Mouse (Mus musculus) left cerebral cortex, adult 2 months (tissue): ENCODE results near the gene Efhd1. TPM values are rescaled to one million over a fixed set of nuclear protein-coding genes. Genes with fewer than 3 reads are reported as not detected.

ENCODE experiments used
- DNase-seq, 2 experiments: peaks; one replicate each; pipeline ENCODE4 v3.0.0; 2021 to 2022; ENCODE audit warnings: low spot score in 2 of 2, mixed read lengths in 1 of 2; ENCODE audit errors: extremely low spot score in 1 of 2
- H3K27ac ChIP-seq: fragments of 200-600 bp; 2 replicates; pipeline ENCODE4 v1.8.1; 2022
- H3K4me3 ChIP-seq: fragments of 200-600 bp; 2 replicates; pipeline ENCODE4 v1.8.1; 2022
- CTCF ChIP-seq: fragments of 200-600 bp; IDR thresholded peaks from 2 replicates; pipeline ENCODE4 v1.8.1; 2022; ENCODE audit warnings: antibody characterized with exemption, mild to moderate bottlenecking, moderate library complexity
- intact Hi-C: fragments of 180-260 bp; cut with DNase I; formaldehyde crosslinking; loops from one replicate; pipeline ENCODE4 v1.15.1; 2025
- total RNA-seq, 2 experiments: library from RNA; stranded (reverse); gene quantifications; 2 replicates each; pipeline ENCODE4 v1.2.3; 2021

Gene Efhd1
- total RNA-seq, 2 experiments from 2014 or later, result 10.0 to 11.0 TPM

DNA sequence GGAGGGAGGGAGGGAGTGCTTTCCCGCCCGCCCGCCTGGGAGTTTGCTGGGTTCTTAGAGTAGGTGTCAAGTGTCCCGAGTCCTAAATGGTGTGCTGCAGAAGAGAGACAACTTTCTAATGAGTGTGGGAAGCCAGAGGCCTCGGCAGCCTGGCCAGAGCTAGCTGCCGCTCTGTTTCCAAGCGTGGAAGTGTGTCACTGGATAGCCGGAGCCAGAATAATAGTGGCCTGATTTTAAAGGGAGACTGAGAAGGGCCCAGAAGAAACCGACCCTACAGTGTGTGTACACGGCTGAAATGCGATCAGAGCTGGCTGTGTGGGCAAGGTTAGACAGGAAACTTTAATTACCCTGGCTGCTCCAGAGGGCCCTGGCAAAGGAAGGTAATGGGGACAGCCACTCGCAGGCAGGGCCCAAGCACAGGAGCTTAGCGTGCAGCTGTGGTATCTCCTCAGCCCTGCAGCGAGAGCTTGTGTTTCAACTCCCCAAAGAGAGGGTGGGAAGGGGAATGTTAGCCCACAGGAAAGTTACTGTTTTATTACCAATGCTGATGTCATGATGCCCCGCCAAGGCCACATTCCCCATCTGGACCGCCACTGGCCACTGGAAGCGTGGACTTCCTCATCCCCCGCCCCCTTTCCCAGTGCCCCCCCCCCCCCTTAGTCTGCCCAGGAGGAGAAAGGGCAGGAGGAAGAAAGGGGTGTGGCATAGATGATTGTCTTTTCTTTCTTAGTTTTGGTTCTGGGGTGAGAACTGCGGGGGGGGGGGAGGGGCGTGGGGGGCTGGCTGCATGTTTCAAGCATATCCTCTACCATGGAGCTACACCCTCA is 6.7 kb downstream of the Efhd1 start:
- intact Hi-C loops, result no loop called here
- H3K27ac ChIP-seq, result no peak overlapping the region
- TF ChIP-seq CTCF, result no peak
- no peak for DNase-seq
- H3K4me3 ChIP-seq, result no peak overlapping the region

DNA sequence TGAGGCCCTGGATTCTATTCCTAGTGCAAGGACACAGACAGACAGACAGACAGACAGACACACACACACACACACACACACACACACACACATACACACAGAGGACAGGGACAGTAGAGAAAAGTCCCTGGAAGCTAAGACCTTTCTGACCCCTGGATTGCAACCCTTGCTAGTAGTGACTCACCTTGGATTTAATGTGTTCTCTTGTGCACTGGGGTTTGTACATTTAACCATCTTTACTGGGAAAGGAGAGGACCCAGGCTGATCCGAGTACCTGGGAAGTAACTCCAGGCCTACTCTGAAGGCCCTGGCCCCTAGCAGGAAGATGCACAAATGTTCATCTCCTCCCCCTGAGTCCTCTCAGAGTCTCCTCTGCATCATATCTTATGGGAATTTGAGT is 7.4 kb downstream of the Efhd1 start:
- intact Hi-C loops, result no loop called here
- Histone ChIP-seq H3K27ac (no peak overlapping the region), H3K4me3 (no peak overlapping the region)
- TF ChIP-seq CTCF, result no peak
- no peak for DNase-seq

DNA sequence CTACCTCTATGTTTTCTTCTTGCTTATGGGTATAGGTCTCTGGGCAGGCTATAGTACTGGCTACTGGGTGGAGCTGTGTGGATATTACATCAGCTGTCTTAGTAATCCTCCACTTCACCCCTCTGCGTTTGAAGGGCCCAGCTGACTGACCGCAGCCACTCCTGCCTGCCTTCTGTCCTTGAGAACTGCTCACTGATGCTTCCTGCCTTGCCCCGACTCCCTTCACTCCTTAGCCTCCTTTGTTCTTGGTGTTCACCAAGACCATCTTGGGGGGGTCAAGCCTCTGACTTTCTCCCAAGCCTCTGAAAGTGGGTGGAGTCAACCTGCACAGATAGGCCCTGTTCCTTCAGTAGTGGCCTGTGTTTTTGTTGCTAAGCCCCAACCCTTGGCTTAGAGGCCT is 8.3 kb downstream of the Efhd1 start:
- intact Hi-C loops, result no loop called here

DNA sequence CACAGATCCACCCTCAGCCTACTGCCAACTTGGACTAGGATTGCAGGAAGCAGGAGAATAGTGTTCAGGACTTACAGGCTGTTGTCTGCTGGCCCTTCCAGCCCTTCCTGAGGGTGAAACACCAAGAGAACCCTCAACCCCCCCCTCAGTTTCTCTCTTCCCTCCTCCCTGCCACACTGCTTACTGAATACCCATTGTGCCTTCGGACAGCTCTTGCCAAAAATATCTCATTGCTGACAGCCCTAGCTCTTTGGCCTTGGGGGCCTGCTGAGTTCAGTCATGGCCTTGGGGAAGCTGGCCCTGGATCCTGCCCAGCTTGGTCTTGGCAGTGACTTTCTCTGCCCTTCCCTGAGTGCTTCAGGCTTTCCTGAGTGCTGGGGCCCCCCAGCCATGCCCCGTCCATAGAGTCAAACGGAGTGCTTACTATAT is 9.4 kb downstream of the Efhd1 start:
- no peak for TF ChIP-seq CTCF
- no peak overlapping the region for H3K4me3 ChIP-seq
- intact Hi-C loops, result no loop called here
- no peak overlapping the region for H3K27ac ChIP-seq
- DNase-seq, result peak in 1 of 2 experiments; percentile 24

More for the DNA sequence above, 8.3 kb downstream of the Efhd1 start:
- no peak for TF ChIP-seq CTCF
- no peak for DNase-seq
- H3K4me3 ChIP-seq, result no peak overlapping the region
- no peak overlapping the region for H3K27ac ChIP-seq

DNA sequence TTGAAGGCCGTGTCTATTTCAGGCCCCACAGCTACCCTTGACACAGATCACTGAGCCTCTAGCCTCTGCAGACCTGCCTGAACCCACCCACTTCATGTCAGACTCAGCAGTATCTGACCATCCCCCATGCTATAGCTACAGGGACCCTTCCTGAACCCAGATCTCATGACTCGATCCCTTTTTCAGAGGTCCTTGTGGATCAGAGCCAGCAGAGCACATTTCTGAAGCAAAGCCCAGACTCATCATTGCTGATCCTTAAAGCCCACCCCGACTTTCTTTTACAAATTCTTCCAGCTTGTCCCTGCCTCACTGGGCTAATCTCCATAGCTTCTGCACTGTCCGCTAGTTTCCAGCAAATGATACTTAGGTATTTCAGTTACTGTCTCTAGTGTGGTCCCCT is 10.0 kb downstream of the Efhd1 start:
- intact Hi-C loops, result no loop called here

DNA sequence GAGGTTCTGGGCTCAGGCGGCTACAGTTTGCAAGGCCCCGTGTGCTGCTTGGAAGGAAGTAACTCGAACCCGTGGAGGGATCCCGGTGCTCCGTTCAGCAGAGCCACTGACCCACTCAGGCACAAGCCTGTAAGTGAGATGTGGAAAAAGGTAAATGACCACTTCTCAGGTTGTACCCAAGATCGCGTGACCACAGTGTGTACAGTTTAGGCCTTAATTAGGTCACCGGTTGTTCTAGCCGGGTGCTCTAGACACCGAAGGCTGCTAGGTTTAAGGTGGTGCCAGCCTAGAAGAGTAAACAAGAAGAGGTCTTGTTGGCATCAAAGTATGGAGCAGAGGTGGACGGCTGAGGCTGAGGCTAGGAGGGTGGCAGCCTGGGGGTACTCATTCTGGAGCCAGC is 11.0 kb downstream of the Efhd1 start:
- DNase-seq, result no peak
- Histone ChIP-seq H3K4me3 (no peak overlapping the region), H3K27ac (no peak overlapping the region)
- intact Hi-C loops, result no loop called here
- no peak for TF ChIP-seq CTCF

More for the DNA sequence above, 10.0 kb downstream of the Efhd1 start:
- DNase-seq, result no peak
- TF ChIP-seq CTCF, result no peak
- Histone ChIP-seq H3K27ac (0 out of 2 replicates have a peak overlapping the region, but pooled peaks have one; percentile 4), H3K4me3 (no peak overlapping the region)

DNA sequence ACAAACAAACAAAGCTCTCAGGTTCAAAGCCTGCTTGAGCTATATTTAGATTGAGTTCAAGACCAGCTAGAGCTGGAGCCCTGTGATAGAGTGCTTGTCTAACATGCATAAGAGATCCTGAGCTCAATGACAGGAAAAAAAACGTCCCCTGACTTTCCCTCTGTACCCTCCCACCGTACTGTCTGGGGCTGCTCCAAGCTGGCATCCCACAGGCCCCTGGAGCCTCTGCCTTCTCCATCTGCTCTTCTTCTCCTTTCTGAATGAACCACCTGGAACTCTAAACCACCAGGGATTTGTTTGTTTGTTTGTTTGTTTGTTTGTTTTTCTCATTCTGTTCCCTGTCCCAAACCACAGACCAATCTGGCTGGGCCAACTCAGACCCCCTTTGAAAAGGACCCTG is 11.9 kb downstream of the Efhd1 start:
- no peak for TF ChIP-seq CTCF
- intact Hi-C loops, result no loop called here
- H3K27ac ChIP-seq, result no peak overlapping the region

DNA sequence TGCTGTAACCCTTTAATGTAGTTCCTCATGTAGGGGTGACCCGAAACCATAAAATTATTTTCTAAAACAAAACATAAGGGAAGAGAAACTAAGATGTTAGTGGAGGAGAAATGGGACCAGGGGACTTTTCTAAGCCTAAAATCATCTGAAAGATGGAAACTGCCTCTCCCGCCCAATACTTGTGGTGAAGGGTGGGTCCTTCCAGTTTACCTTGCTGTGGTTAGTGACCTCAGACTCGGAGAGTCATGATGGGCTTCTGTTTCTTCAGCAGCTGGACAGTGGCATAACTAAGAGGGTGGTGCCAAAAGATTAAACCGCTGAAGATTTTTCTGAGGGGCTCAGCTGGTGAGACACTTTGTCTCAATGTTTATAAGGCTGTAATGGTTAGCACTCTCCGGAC is 16.1 kb downstream of the Efhd1 start:
- Histone ChIP-seq H3K4me3 (no peak overlapping the region), H3K27ac (no peak overlapping the region)
- TF ChIP-seq CTCF, result no peak
- no peak for DNase-seq
- intact Hi-C loops, result no loop called here

More for the DNA sequence above, 11.9 kb downstream of the Efhd1 start:
- no peak for DNase-seq
- no peak overlapping the region for H3K4me3 ChIP-seq

DNA sequence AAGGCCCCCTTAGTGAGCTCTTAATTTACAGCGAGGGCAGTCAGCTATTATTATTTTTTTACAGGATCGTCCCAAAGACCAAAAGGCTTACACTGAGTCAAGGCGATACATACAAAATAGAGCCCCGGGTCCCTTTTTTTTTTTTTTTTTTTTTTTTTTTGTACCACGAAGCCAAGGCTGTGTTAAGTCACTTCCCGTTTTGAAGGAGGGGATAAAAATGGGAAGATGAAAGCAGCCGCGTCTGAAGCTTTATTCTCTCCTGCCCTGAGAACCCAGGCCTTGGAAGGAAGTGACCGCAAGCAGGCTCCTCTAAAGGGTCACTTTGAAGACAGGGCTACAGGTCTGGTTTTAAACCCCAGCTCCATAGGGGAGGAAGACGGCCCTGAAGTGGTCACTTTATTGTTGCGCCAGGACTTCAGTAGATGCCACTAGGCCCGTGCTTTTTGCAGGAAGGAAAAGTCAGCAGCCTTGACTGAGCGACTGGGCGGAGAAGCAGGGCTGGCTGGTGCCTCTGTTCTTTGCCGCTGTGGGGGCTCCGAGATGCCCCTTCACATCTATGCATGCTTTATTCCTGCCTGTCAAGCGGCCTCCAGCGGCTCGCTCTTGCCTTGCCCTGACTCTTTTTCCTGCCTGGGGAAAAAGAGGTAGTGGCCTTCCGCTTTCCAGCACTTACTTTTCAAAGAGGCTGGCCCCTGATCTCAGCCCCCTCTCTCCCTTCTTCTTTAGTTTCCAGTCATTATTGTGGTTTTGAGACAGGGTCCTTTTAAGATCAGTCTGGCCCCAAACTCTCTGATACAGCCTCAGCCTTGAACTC is 17.6 kb downstream of the Efhd1 start:
- no peak overlapping the region for H3K27ac ChIP-seq
- intact Hi-C loops, result no loop called here
- DNase-seq, result no peak
- no peak overlapping the region for H3K4me3 ChIP-seq
- no peak for TF ChIP-seq CTCF

DNA sequence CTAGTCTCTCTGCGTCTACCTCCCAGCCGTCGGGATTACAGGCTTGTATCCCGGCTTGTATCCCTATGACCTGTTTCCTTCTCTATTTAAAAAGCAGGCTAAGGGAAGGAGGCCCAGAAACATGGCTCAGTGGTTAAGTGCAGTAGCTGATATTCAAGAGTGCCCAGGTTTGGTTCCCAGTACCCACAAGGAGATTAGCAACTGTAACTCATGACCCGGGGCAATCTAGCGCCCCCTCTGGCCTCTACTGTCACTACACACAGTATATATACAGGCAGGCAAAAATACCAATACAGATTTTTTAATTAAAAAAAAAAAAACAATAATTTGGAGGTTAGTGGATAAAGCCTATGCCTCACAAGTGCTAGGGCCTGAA is 18.2 kb downstream of the Efhd1 start:
- no peak for DNase-seq
- intact Hi-C loops, result no loop called here
- H3K4me3 ChIP-seq, result no peak overlapping the region
- no peak overlapping the region for H3K27ac ChIP-seq
- no peak; the same call in none of the 2 replicates for TF ChIP-seq CTCF

DNA sequence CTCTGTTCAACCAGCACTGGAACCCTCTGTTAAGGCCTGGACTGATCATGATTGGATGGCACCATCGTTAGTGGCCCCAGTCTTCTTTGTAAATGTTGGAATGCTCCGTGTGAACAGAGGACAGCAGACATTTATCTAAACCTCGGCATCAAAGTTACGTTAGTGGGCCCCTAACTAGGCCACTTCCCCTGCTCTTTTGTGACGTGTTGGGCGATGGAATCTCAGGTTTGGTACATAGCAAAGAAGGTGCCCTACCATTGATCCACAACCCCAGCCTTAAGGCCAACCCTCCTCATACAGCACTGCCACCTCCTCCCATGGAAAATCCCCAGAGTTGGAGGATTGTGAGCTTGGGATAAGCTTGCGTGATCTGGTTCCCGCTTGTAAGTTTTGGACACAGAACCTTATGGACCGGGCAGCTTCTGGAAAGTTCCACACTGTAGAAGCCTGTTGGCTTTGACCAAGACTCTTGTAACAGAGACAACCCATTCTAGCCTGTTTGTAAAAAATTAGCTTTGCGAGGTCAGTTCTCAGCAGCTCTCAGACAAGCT is 19.3 kb downstream of the Efhd1 start:
- no peak for DNase-seq
- no peak overlapping the region for H3K27ac ChIP-seq
- TF ChIP-seq CTCF, result no peak
- H3K4me3 ChIP-seq, result no peak overlapping the region
- intact Hi-C loops, result no loop called here

DNA sequence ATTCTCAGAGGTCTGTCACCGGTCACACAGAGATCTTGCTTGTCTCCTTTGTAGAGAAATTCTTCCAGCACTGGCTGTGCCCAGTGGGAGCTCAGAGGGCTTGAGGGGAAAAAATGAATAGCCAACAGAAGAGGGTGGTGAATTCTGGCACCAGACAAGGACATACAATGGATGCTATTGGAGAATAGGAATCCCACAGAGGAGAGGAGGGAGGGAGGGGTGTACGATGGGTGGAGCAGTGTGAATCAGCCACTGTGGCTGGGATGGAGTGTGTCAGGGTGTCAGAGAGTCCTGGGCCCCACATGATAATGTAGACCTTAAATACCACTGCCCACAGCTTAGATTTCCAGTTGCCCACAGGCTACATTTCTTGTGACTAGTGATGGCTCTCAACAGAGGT is 22.9 kb downstream of the Efhd1 start:
- Histone ChIP-seq H3K4me3 (no peak overlapping the region), H3K27ac (no peak overlapping the region; the same call in 1 of the 2 replicates)
- TF ChIP-seq CTCF, result no peak
- intact Hi-C loops, result no loop called here
- no peak for DNase-seq
